Mouse (Mus musculus): ENCODE measurements around the gene Mical3. TPM values are rescaled to one million over a fixed set of nuclear protein-coding genes. Genes with fewer than 3 reads are reported as not detected.

Mical3 gene
- polyA plus RNA-seq, 1 experiment from 2014 or later, result 13.7 TPM

- H3K27me3 ChIP-seq (replicated peaks), result no peaks in the 10 kb centered on the region
- peaks cover 18% of the 10 kb centered on the region for H3K4me1 ChIP-seq
- no peak overlapping the region for H3K4me3 ChIP-seq
- no peak overlapping the region for H3K4me2 ChIP-seq
- peaks cover 32% of the 10 kb centered on the region for H3K36me3 ChIP-seq
- WGBS (ENCODE audit: insufficient replicate concordance), result 89% methylated on average over 13 of the region's 13 CpGs
- H3K27ac ChIP-seq, result no peak overlapping the region
- ATAC-seq, result no peak
- H3K9ac ChIP-seq, result no peak overlapping the region
- H3K9me3 ChIP-seq (replicated peaks), result no peaks in the 10 kb centered on the region
These were observed 189.2 kb downstream of the Mical3 start for GRCm38 (mm10) chr6:120941575-120941974.

- peaks cover 28% of the 10 kb centered on the region for H3K36me3 ChIP-seq
- H3K4me1 ChIP-seq, result peaks cover 18% of the 10 kb centered on the region
- no peak overlapping the region for H3K4me3 ChIP-seq
- no peaks in the 10 kb centered on the region for H3K9me3 ChIP-seq (replicated peaks)
- WGBS (ENCODE audit: insufficient replicate concordance), result 88% methylated on average over 7 of the region's 7 CpGs
- H3K27ac ChIP-seq, result no peak overlapping the region
- no peaks in the 10 kb centered on the region for H3K27me3 ChIP-seq (replicated peaks)
- H3K4me2 ChIP-seq, result no peak overlapping the region
- no peak overlapping the region for H3K9ac ChIP-seq
- no peak for ATAC-seq
These were observed 189.7 kb downstream of the Mical3 start for GRCm38 (mm10) chr6:120941084-120941481.

GRCm38 (mm10) chr6:120940446-120941083 lies 190.2 kb downstream of the Mical3 start:
- Histone ChIP-seq H3K9me3 (replicated peaks) (no peaks in the 10 kb centered on the region), H3K4me3 (no peak overlapping the region), H3K4me2 (no peak overlapping the region), H3K27ac (no peak overlapping the region), H3K9ac (no peak overlapping the region), H3K36me3 (peaks cover 23% of the 10 kb centered on the region), H3K27me3 (replicated peaks) (no peaks in the 10 kb centered on the region), H3K4me1 (peaks cover 18% of the 10 kb centered on the region)
- 79% methylated on average over 7 of the region's 7 CpGs for WGBS (ENCODE audit: insufficient replicate concordance)
- no peak for ATAC-seq

- WGBS (ENCODE audit: insufficient replicate concordance), result 85% methylated on average over 3 of the region's 3 CpGs
These were observed 191.0 kb downstream of the Mical3 start for GRCm38 (mm10) chr6:120939783-120940182.

GRCm38 (mm10) chr6:120938763-120939450 lies 191.9 kb downstream of the Mical3 start:
- no peak overlapping the region for H3K4me2 ChIP-seq
- H3K27me3 ChIP-seq (replicated peaks), result no peaks in the 10 kb centered on the region
- peaks cover 35% of the 10 kb centered on the region for H3K36me3 ChIP-seq
- H3K4me3 ChIP-seq, result no peak overlapping the region
- WGBS (ENCODE audit: insufficient replicate concordance), result 84% methylated on average over 12 of the region's 12 CpGs
- ATAC-seq, result no peak
- no peak overlapping the region for H3K27ac ChIP-seq
- H3K4me1 ChIP-seq, result peaks cover 13% of the 10 kb centered on the region
- no peaks in the 10 kb centered on the region for H3K9me3 ChIP-seq (replicated peaks)
- no peak overlapping the region for H3K9ac ChIP-seq

More at GRCm38 (mm10) chr6:120939783-120940182, 191.0 kb downstream of the Mical3 start:
- Histone ChIP-seq H3K9ac (no peak overlapping the region), H3K27ac (no peak overlapping the region), H3K4me1 (peaks cover 18% of the 10 kb centered on the region), H3K4me2 (no peak overlapping the region), H3K4me3 (no peak overlapping the region), H3K36me3 (peaks cover 26% of the 10 kb centered on the region), H3K9me3 (replicated peaks) (no peaks in the 10 kb centered on the region), H3K27me3 (replicated peaks) (no peaks in the 10 kb centered on the region)
- ATAC-seq, result no peak

GRCm38 (mm10) chr6:120937999-120938608 lies 192.7 kb downstream of the Mical3 start:
- Histone ChIP-seq H3K4me3 (no peak overlapping the region), H3K4me2 (no peak overlapping the region), H3K27ac (no peak overlapping the region), H3K9me3 (replicated peaks) (no peaks in the 10 kb centered on the region), H3K4me1 (peaks cover 8% of the 10 kb centered on the region), H3K36me3 (peaks cover 37% of the 10 kb centered on the region), H3K9ac (no peak overlapping the region), H3K27me3 (replicated peaks) (no peaks in the 10 kb centered on the region)
- whole genome bisulfite sequencing (ENCODE audit: insufficient replicate concordance), result 76% methylated on average over 11 of the region's 11 CpGs
- peak; percentile 40; the same call in 1 of the 2 replicates for ATAC-seq

- no peak for ATAC-seq
- WGBS (ENCODE audit: insufficient replicate concordance), result 82% methylated on average over 16 of the region's 16 CpGs
- peaks cover 18% of the 10 kb centered on the region for H3K4me1 ChIP-seq
- H3K4me3 ChIP-seq, result no peak overlapping the region
- H3K27me3 ChIP-seq (replicated peaks), result no peaks in the 10 kb centered on the region
- no peak overlapping the region for H3K9ac ChIP-seq
- H3K27ac ChIP-seq, result no peak overlapping the region
- H3K4me2 ChIP-seq, result no peak overlapping the region
- peaks cover 44% of the 10 kb centered on the region for H3K36me3 ChIP-seq
- H3K9me3 ChIP-seq (replicated peaks), result no peaks in the 10 kb centered on the region
These were observed 193.6 kb downstream of the Mical3 start for GRCm38 (mm10) chr6:120937104-120937617.

- H3K9me3 ChIP-seq (replicated peaks), result no peaks in the 10 kb centered on the region
- peaks cover 39% of the 10 kb centered on the region for H3K4me1 ChIP-seq
- H3K36me3 ChIP-seq, result peaks cover 53% of the 10 kb centered on the region
- no peaks in the 10 kb centered on the region for H3K27me3 ChIP-seq (replicated peaks)
- no peak overlapping the region for H3K4me3 ChIP-seq
- no peak for ATAC-seq
- H3K9ac ChIP-seq, result no peak overlapping the region
- H3K4me2 ChIP-seq, result no peak overlapping the region
- H3K27ac ChIP-seq, result no peak overlapping the region
- 73% methylated on average over 4 of the region's 4 CpGs for WGBS (ENCODE audit: insufficient replicate concordance)
These were observed 196.6 kb downstream of the Mical3 start for GRCm38 (mm10) chr6:120934176-120934575.

GRCm38 (mm10) chr6:120933670-120934069 lies 197.1 kb downstream of the Mical3 start:
- Histone ChIP-seq H3K36me3 (peaks cover 56% of the 10 kb centered on the region), H3K27ac (no peak overlapping the region), H3K9ac (no peak overlapping the region), H3K4me3 (no peak overlapping the region), H3K27me3 (replicated peaks) (no peaks in the 10 kb centered on the region), H3K9me3 (replicated peaks) (no peaks in the 10 kb centered on the region), H3K4me2 (no peak overlapping the region), H3K4me1 (peaks cover 39% of the 10 kb centered on the region)
- no peak for ATAC-seq
- 77% methylated on average over 7 of the region's 7 CpGs for WGBS (ENCODE audit: insufficient replicate concordance)

GRCm38 (mm10) chr6:120932597-120932996 lies 198.2 kb downstream of the Mical3 start:
- no peaks in the 10 kb centered on the region for H3K27me3 ChIP-seq (replicated peaks)
- no peaks in the 10 kb centered on the region for H3K9me3 ChIP-seq (replicated peaks)
- no peak overlapping the region for H3K4me3 ChIP-seq
- ATAC-seq, result no peak
- peaks cover 56% of the 10 kb centered on the region for H3K36me3 ChIP-seq
- H3K9ac ChIP-seq, result no peak overlapping the region
- H3K4me2 ChIP-seq, result no peak overlapping the region
- 49% methylated on average over 12 of the region's 12 CpGs for WGBS (ENCODE audit: insufficient replicate concordance)
- H3K4me1 ChIP-seq, result peaks cover 32% of the 10 kb centered on the region
- H3K27ac ChIP-seq, result no peak overlapping the region

GRCm38 (mm10) chr6:120930450-120931306 lies 200.1 kb downstream of the Mical3 start:
- ATAC-seq, result peak; percentile 67
- H3K27ac ChIP-seq, result peak overlapping the region; percentile 46
- H3K9ac ChIP-seq, result no peak overlapping the region
- H3K4me1 ChIP-seq, result peaks cover 38% of the 10 kb centered on the region
- WGBS (ENCODE audit: insufficient replicate concordance), result 59% methylated on average over 6 of the region's 6 CpGs
- H3K4me3 ChIP-seq, result no peak overlapping the region
- H3K4me2 ChIP-seq, result no peak overlapping the region
- no peaks in the 10 kb centered on the region for H3K27me3 ChIP-seq (replicated peaks)
- peaks cover 56% of the 10 kb centered on the region for H3K36me3 ChIP-seq
- H3K9me3 ChIP-seq (replicated peaks), result no peaks in the 10 kb centered on the region

All from liver, embryonic 12.5 days (tissue).